Mouse (Mus musculus) left cerebral cortex, postnatal 4 days (tissue): ENCODE measurements at regions not wholly inside any gene's neighbourhood (a gene's known extent, or its start where the extent isn't known, plus 50 kb on each side); places are given as distances from the start of the nearest gene placed in this dataset.

Experiments
- DNase-seq: peaks from one replicate; pipeline ENCODE4 v3.0.0-alpha.2; 2022
- intact Hi-C: fragments of 180-260 bp; cut with DNase I; formaldehyde crosslinking; loops from one replicate; pipeline ENCODE4 v1.15.1; 2025

GRCm38 (mm10) chr1:72003424-72004278, 208.5 kb downstream of the Mreg start:
- intact Hi-C loops, result no loop called here
- no peak for DNase-seq

DNA sequence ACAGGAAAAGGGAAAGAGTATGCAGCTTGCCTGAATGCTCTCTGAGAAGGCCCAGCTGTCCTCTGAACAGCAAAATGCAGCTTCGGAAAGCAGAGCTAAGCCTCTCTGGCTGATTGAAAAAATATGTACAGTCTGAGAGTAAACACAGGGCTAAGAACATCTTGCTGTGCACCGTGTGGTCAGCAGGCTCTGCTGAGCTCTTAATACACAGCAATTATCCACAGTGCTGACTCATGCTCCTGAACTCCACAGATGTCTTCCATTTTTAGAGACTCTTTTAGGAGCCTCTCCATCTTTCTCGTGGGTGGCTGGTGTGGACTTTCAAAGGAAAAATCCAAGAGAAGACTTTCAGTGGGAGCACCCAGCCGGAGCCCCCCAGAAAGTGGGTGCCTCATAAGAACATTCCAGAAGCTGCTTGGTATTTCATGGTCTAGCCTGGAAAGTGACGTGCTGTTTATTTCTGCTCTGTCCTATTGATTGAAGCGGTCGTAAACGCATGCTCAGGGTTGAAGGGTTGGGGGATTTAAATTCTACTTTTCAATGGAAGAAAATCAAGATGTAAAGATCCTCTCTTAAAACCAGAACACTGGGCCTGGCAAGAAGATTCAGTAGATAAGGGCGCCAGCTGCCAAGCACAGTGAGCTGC, 209.5 kb downstream of the Mreg start:
- no peak for DNase-seq
- intact Hi-C loops, result no loop called here

GRCm38 (mm10) chr1:72000741-72001140, 211.4 kb downstream of the Mreg start:
- intact Hi-C loops, result no loop called here
- DNase-seq, result no peak

- intact Hi-C loops, result no loop called here
- no peak for DNase-seq
Measured at GRCm38 (mm10) chr1:71996828-71997227, 215.3 kb downstream of the Mreg start.

DNA sequence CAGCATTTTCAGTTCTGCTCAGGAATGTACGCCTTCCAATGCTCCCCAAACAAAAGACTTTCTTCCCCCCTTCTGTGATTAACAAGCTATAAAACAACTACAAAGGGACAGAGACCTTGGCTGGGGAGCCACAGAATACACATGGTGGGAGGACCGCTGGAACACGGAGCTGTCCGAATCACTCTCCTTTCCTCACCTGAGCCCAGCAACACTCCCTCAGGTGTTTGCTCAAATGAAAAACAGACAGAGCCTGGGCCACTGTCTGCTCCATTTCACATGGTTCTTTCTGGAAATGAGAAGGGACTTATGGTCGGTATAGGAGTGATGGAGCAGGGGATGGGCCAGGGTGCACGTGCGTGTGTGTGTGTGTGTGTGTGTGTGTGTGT, 215.9 kb downstream of the Mreg start:
- DNase-seq, result no peak
- intact Hi-C loops, result no loop called here

GRCm38 (mm10) chr1:71995573-71996233, 216.4 kb downstream of the Mreg start:
- no peak for DNase-seq
- intact Hi-C loops, result no loop called here

DNA sequence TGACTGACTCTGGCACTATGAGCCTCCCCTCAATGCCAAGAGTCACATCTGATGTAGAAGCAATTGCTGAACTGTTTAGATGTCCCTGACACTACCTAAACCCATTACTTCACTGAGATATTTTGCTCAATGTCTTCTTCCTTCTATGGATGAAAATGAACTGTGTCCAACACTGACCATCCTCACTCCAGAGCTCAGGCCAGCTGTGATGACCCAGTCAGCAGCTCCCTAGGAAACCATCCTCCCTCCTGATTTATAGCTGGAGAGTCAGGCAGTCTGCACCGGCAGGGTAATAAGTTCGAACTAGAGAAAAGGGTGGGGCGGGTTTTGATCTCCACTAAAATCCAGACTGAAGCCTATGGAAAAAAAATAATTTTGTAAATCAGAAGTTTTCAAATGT, 221.2 kb downstream of the Mreg start:
- no peak for DNase-seq
- intact Hi-C loops, result no loop called here

DNA sequence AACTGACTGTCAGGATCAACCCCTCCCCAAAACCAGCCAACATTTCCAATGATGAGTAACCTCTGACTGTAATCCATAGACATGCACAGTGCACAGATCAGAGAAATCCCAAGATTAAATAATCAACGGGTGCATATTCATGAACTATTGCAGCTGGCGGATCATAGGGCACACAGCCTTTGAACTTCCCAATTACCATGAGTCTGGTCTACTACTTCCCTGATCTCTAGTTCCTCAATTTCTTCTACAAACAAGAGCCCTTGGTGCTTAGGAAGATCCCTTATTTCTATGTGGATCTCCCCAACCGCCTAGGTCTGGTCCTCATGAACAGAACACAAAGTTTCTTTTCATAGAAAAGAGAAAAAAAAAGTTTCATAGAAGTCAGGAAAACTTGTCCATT, 224.0 kb downstream of the Mreg start:
- DNase-seq, result no peak
- intact Hi-C loops, result no loop called here

DNA sequence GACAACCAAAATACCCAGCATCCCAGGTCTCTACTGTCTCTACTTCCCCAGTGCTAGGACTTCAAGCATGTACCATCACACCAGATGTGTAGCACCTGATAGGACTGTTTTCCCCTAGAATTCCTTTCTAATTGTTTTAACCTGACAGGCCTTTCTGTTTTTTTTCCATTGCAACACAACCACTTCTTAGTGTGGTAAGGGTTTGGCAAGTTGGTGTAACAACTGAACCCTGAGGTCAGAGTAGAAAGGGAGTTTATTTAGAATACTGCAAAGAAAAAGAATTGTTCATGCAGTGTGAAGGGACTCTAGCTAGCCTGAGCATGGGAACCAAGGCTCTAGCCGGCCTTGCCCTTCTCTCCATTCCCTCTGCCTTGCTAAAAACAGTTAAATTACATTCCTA, 226.1 kb downstream of the Mreg start:
- no peak for DNase-seq
- intact Hi-C loops, result no loop called here

DNA sequence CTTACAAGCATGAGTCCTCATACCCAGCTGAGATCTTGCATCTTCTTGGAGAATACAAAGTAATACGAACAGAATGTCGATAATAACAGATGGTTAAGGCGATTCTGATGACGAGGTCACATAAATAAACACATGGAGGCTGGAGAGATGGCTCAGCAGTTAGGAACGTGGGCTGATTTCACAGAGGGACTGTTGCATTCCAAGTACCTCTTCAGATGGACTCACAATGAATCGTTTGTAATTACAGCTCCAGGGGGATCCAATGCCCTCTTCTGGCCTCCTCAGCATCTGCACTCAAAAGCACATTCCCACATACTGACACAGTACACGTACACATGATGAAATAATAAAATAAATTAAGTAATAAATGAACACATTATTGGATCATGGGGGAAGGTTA, 228.3 kb downstream of the Mreg start:
- intact Hi-C loops, result no loop called here
- no peak for DNase-seq

DNA sequence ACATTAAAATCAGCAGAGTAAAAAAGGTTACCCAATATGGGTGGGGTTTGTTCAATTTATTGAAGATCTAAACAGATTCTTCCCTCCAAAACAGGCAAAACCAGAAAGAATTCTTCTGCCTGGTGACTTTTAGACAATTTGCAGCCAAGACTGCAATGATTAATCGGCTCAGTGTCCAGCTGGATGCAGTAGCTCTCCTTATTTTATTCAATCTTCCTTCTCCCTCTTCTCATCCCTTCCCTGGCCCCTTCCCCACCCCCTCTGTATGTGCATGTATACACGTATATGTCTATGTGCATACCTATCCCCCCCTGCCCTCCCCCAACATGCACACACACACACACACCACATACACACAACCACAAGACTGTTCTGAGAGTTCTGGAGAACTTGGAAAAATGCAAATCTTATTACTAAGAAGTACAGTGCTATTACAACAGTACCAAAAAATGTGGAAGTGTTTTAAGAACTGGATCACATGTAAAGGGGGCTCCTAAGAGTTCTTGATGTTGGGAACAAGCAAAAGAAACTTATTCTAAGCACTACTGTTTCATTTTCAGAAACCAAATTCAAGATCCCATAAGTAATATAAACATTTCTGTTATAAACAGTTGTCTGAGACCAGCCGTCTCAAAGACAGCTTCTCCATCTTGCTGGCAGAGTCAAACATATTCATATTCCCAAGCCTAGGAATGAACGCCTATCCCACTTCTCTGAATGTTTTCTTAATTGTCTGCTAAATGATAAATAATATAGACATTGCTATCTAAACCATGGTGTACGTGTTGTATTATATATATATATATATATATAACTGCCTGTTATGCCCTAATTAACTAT, 229.5 kb downstream of the Mreg start:
- DNase-seq, result no peak
- intact Hi-C loops, result no loop called here

DNA sequence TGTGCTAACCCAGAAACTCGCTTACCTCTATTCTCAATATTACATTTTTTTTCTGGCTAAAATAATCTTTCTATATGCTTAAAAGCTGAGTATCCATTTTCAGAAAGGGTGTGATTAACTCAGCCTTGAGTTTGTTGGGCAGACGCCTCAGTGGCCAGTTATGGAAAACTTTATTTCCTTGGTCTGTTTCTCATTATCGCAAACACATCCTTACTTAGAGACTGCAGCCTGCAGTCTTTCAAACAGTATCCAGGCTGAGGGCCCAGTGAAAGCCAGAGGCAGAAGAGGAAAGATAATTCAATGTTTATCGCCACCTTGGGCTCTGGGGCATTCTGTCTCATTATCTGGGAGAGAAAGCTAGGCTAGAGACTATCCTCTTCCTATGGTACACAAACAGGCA, 231.5 kb downstream of the Mreg start:
- intact Hi-C loops, result no loop called here
- DNase-seq, result no peak

- no peak for DNase-seq
- intact Hi-C loops, result no loop called here
Measured at GRCm38 (mm10) chr1:71979261-71979660, 232.8 kb downstream of the Mreg start.

GRCm38 (mm10) chr1:71977361-71977760, 234.7 kb downstream of the Mreg start:
- no peak for DNase-seq

DNA sequence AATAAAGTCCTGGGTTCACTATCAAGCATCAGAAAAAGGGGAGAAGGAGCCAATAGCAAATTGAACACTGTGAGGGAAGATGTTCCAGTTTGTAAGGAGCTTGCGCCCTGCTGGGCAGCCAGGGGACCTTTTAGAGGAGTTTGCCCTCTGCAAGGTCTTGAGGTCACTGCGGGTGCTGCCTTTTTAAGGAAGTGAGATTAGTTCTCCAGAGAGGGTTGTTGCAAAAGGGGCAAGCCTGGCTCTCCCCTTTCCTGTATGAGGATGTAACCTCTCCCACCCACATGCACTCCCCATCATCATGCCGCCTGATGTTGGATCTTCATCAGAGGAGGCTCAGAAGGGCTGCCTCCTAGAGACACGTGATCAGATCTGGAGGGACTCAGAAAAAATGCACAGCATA, 237.4 kb downstream of the Mreg start:
- DNase-seq, result no peak
- intact Hi-C loops, result no loop called here

More at GRCm38 (mm10) chr1:71977361-71977760, 234.7 kb downstream of the Mreg start:
- intact Hi-C loops, result no loop called here

DNA sequence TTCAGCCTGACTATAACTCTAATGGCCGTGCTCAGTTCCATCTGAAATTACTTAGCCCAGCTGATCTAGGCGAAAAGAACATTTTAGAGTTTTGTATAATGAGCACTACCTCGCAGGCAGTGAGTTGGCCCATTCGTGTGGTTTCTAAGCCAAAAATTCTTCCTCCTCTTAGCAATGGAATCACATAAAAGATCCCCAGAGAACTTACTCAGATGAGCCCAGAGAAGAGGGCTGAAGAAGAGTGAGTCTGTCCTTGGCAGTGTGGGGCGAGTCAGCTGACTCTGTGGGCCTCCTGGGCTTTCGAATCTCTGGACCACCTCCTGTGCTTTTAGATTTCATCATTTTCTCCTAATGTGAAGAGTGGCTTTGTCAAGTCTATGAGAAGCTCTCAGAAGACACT, 240.2 kb downstream of the Mreg start:
- intact Hi-C loops, result no loop called here
- DNase-seq, result no peak

DNA sequence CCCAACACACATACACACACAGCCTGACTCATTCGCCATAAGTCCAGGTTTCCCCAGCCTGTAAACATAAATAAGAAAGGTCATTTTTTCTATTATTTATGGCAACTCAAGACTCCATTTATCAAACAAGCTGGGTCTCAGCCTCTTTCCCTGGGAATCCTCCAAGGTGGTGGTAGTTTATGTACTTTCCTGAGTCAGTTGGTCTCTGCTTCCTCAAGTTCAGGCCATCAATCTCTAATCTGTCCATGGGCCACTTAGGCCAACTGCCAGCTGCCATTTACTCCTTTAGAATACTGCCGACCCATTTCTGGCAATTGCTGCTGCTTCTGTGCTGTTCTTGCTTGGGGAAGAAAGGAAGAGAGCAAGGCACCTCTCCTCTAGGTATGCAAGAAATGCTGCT, 241.3 kb downstream of the Mreg start:
- intact Hi-C loops, result no loop called here

DNA sequence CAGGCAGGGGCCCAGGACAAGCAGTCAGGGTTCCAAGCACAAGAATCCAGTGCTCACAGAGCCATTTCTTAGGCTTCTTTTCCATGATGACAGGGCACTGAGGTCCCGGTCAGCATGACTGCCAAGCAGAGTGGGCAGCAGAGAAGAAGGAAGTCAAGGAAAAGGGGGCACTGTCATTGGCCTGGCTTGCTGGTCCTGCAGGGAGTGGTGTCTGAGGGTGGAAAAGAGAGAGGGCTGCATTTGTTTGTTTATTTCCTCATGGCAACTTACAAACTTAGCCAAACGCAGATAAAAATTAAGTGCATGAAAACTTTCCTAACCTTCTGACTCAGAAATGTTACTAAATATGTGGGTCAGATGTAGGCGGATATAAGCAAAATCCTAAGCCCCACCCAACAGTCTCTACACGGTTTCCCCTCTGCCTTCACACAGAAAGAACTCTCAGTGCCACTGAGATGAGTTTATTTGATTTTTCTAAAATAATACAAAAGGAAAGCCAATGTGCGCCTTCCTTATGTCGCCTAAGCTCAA, 244.5 kb downstream of the Mreg start:
- intact Hi-C loops, result no loop called here
- no peak for DNase-seq

More for the DNA sequence above, 241.3 kb downstream of the Mreg start:
- no peak for DNase-seq

DNA sequence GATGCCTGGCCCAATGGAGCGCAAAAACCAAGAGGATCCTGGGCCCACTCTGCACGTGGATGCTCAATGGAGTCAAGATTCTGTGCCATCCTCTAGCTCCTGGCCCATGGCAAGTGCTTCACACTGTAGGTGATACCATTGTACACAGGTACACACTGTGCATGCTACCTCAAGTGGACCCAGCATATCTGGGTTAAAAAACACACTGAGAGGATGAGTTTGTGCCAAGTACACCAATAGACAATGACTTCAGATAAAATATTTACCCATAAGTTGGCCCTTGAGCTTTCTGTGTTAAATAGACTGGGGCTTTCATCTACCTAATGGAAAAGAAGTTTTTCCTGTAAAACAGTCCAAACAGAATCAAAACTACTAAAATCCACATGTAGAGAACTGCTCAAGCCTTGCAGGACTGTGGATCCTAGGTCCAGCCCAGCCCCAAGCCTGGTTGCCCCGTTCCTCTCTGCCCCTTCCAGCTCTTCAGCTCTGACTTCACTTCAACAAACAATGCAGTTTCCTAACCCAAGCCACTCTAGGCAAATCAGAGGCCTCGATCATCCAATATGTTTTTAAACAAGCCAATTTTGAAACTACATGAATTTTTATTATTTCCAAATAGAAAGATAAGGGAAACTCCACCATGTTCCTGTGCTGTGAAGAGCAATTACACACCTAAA, 247.5 kb downstream of the Mreg start:
- intact Hi-C loops, result no loop called here

GRCm38 (mm10) chr1:71956940-71957339, 255.2 kb downstream of the Mreg start:
- no peak for DNase-seq
- intact Hi-C loops, result no loop called here

More for the DNA sequence above, 247.5 kb downstream of the Mreg start:
- no peak for DNase-seq
